9 mouse cellular contexts compared by ENCODE assay signal in the genomic region with DNA sequence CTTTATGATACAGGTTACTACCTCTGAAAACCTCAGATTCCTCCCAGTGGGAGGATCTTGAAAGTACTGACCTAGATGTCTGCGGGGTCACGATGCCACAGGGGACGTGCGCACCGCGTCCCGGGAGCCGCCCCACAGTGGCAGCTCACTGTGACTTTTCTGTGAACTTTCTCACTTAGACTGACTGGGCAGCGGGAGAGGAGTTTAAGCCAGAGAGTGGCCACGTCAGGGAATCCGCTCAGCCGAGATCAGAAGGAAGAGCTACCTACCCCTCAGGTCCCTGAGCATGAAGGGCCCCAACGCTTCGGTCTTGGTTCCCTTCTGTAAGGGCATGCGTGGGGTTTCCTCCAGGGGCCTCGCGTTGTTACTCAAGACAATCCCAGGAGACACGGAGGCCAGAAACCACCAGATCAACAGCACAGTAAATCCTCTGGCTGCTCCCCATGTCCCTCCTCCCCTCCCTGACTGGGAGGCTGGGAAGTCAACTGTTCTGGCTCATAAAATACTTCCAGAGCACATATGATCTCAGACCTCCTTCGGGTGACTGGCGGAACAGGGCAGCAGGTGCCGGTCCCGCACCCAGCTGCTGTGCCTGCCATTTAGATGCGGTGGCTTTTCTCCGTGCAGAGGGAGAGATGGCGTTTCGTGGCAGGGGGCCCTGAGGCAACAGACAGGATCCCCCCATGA. TPM values are rescaled to one million over a fixed set of nuclear protein-coding genes. Genes with fewer than 3 reads are reported as not detected.
A peak's percentile ranks its signal among the peaks of the same experiment; 100 is the strongest.
DNase-seq lines count a peak whose midpoint lies in the region; ATAC-seq and TF ChIP-seq lines count a peak whose summit lies in the region.
"Had no signal": no experiment of that assay in that cellular context is flagged by ENCODE, and none has a peak within 500 bp of the region (broad histone marks: within the 10 kb centered on the region; RNA-seq: fewer than 3 reads in every experiment).

No protein-coding gene starts in this region.

- peak overlapping the region; percentile 69 for H3K27ac ChIP-seq in bone marrow, adult 2 months (ENCODE audit: control insufficient read depth, insufficient read depth, low read depth, low read length, poor library complexity)
- peak overlapping the region; percentile 99 for H3K27ac ChIP-seq in liver, embryonic 16.5 days (ENCODE audit: low read length)
- H3K27ac ChIP-seq in spleen, adult 2 months (ENCODE audit: insufficient read depth, low read length) = peak overlapping the region; percentile 72
- H3K27ac ChIP-seq: macrophage had no signal

- peak; percentile 75 for DNase-seq in adrenal gland, postnatal 14 days
- DNase-seq in adrenal gland, postnatal 4 days (ENCODE audit: low spot score in 2 of 2) = no peak
- DNase-seq in gastrocnemius, postnatal 10 days = peak; percentile 65
- DNase-seq in induced T-regulatory cell, adult 2 months (ENCODE audit: low read depth) = peak; percentile 64
- DNase-seq in spleen, adult 2 months (ENCODE audit: low read depth in 1 of 2, low spot score in 2 of 2) = peak in 1 of 2 experiments; percentile 34
- DNase-seq in testis, postnatal 14 days (ENCODE audit: low spot score) = no peak

- no peak for TF ChIP-seq CTCF in bone marrow, adult 2 months (IDR thresholded peaks at IDR 0.05; ENCODE audit: control insufficient read depth, insufficient read depth, low read length)
- no peak for TF ChIP-seq CTCF in spleen, adult 2 months (IDR thresholded peaks at IDR 0.05; ENCODE audit: extremely low read depth, insufficient read depth, insufficient read length, insufficient replicate concordance)

- peaks cover 13% of the 10 kb centered on the region for H3K4me1 ChIP-seq in bone marrow, adult 2 months (ENCODE audit: control insufficient read depth, insufficient read depth, low read length)
- peaks cover 47% of the 10 kb centered on the region for H3K4me1 ChIP-seq in liver, embryonic 16.5 days (ENCODE audit: control insufficient read depth, low read depth, low read length)
- H3K4me1 ChIP-seq in spleen, adult 2 months (ENCODE audit: control insufficient read depth, insufficient read depth, insufficient read length) = peaks cover 28% of the 10 kb centered on the region; the same call in 1 of the 2 replicates

- H3K27me3 ChIP-seq in liver, embryonic 16.5 days (ENCODE audit: control insufficient read depth, insufficient read depth, low read depth, low read length) = no peaks in the 10 kb centered on the region
- H3K27me3 ChIP-seq in spleen, adult 2 months (ENCODE audit: control insufficient read depth, insufficient read depth, low read length) = no peaks in the 10 kb centered on the region

- peak overlapping the region; percentile 68 for H3K4me2 ChIP-seq in liver, embryonic 16.5 days (ENCODE audit: low read depth, low read length)

- WGBS in bone marrow, adult 2 months = 22% methylated on average over 26 of the region's 26 CpGs
- WGBS in liver, embryonic 16.5 days (ENCODE audit: insufficient replicate concordance) = 57% methylated on average over 26 of the region's 26 CpGs
- WGBS in spleen, adult 2 months = 14% methylated on average over 26 of the region's 26 CpGs

- no peaks in the 10 kb centered on the region for H3K9me3 ChIP-seq in liver, embryonic 16.5 days (replicated peaks; ENCODE audit: control insufficient read depth, low read length)

- no peak overlapping the region for H3K4me3 ChIP-seq in bone marrow, adult 2 months (replicated peaks; ENCODE audit: control insufficient read depth, low read depth, low read length)
- H3K4me3 ChIP-seq in liver, embryonic 16.5 days (ENCODE audit: low read depth, low read length) = no peak overlapping the region
- H3K4me3 ChIP-seq in spleen, adult 2 months (ENCODE audit: extremely low read depth, insufficient read depth, insufficient read length) = peak overlapping the region; percentile 39; the same call in 1 of the 2 replicates

- TF ChIP-seq POLR2A in bone marrow, adult 2 months (IDR thresholded peaks at IDR 0.05; ENCODE audit: borderline replicate concordance, control insufficient read depth, low read depth, low read length) = no peak
- TF ChIP-seq POLR2A in spleen, adult 2 months (IDR thresholded peaks at IDR 0.05; ENCODE audit: low read depth, low read length) = no peak

- 0 out of 2 replicates have a peak, but pooled peaks have one; percentile 3 for ATAC-seq in liver, embryonic 16.5 days (ENCODE audit: low read depth)

- H3K9ac ChIP-seq in liver, embryonic 16.5 days (ENCODE audit: low read depth, low read length) = peak overlapping the region; percentile 74

- peaks cover 35% of the 10 kb centered on the region for H3K36me3 ChIP-seq in liver, embryonic 16.5 days (ENCODE audit: control insufficient read depth, insufficient read depth)
- H3K36me3 ChIP-seq in spleen, adult 2 months (ENCODE audit: control insufficient read depth, insufficient read depth, low read length) = peaks cover 8% of the 10 kb centered on the region

RNA-seq across cellular contexts. Expression of gene Tpcn1, which starts 9.1 kb away (rescaled TPM):
- total RNA-seq in adrenal gland, postnatal 14 days (2021) = 56.5 and 57.5 TPM in 2 replicates
- 10 to 100 TPM; 47.5 to 49.5 TPM for total RNA-seq in adrenal gland, postnatal 4 days (2021)
- polyA plus RNA-seq in bone marrow, adult 2 months (2011; ENCODE audit: insufficient read depth, insufficient read length, low replicate concordance, missing spikeins) = 34.6 and 46.7 TPM in 2 replicates
- total RNA-seq in gastrocnemius, postnatal 10 days (2021) = 10 to 100 TPM; 67.1 to 71.2 TPM
- polyA plus RNA-seq in liver, embryonic 16.5 days (2015; fragmentation: Nextera tagmentation; extraction: Ambion mirVana) = 21.5 and 24.2 TPM in 2 replicates
- polyA plus RNA-seq in spleen, adult 2 months (2012; rRNA removed) = 54.5 and 58.8 TPM in 2 replicates

RNA-seq across cellular contexts. Expression of gene Iqcd, which starts 9.5 kb away (rescaled TPM):
- 0.30 and 0.48 TPM in 2 replicates for total RNA-seq in adrenal gland, postnatal 14 days (2021)
- total RNA-seq in adrenal gland, postnatal 4 days (2021) = 1 to 10 TPM; 1.2 to 1.5 TPM
- 3.7 and 7.2 TPM in 2 replicates for polyA plus RNA-seq in bone marrow, adult 2 months (2011; ENCODE audit: insufficient read depth, insufficient read length, low replicate concordance, missing spikeins)
- under 1 TPM; 0.40 to 0.50 TPM for total RNA-seq in gastrocnemius, postnatal 10 days (2021)
- polyA plus RNA-seq in liver, embryonic 16.5 days (2015; fragmentation: Nextera tagmentation; extraction: Ambion mirVana) = 1.2 TPM in 2 replicates
- polyA plus RNA-seq in spleen, adult 2 months (2012; rRNA removed) = 0.38 and 0.40 TPM in 2 replicates

RNA-seq across cellular contexts. Expression of gene Rita1, which starts 33.0 kb away (rescaled TPM):
- total RNA-seq in adrenal gland, postnatal 14 days (2021) = 15.6 and 16.0 TPM in 2 replicates
- 10 to 100 TPM; 11.8 to 13.5 TPM for total RNA-seq in adrenal gland, postnatal 4 days (2021)
- polyA plus RNA-seq in bone marrow, adult 2 months (2011; ENCODE audit: insufficient read depth, insufficient read length, low replicate concordance, missing spikeins) = 1.9 and 3.4 TPM in 2 replicates
- 1 to 10 TPM; 4.7 to 6.2 TPM for total RNA-seq in gastrocnemius, postnatal 10 days (2021)
- polyA plus RNA-seq in liver, embryonic 16.5 days (2015; fragmentation: Nextera tagmentation; extraction: Ambion mirVana) = 3.6 and 3.7 TPM in 2 replicates
- 8.0 and 8.8 TPM in 2 replicates for polyA plus RNA-seq in spleen, adult 2 months (2012; rRNA removed)

RNA-seq across cellular contexts. Expression of gene Ddx54, which starts 33.2 kb away (rescaled TPM):
- total RNA-seq in adrenal gland, postnatal 14 days (2021) = 38.6 and 45.9 TPM in 2 replicates
- 10 to 100 TPM; 47.6 to 51.4 TPM for total RNA-seq in adrenal gland, postnatal 4 days (2021)
- 17.2 and 32.0 TPM in 2 replicates for polyA plus RNA-seq in bone marrow, adult 2 months (2011; ENCODE audit: insufficient read depth, insufficient read length, low replicate concordance, missing spikeins)
- total RNA-seq in gastrocnemius, postnatal 10 days (2021) = 10 to 100 TPM; 22.4 to 23.9 TPM
- 14.7 and 16.1 TPM in 2 replicates for polyA plus RNA-seq in liver, embryonic 16.5 days (2015; fragmentation: Nextera tagmentation; extraction: Ambion mirVana)
- polyA plus RNA-seq in spleen, adult 2 months (2012; rRNA removed) = 80.8 and 131 TPM in 2 replicates

RNA-seq across cellular contexts. Expression of gene Cfap73, which starts 54.7 kb away (rescaled TPM):
- total RNA-seq in adrenal gland, postnatal 14 days (2021) = 0.63 and 0.98 TPM in 2 replicates
- total RNA-seq in adrenal gland, postnatal 4 days (2021) = under 1 TPM; 0.56 to 0.78 TPM
- not detected in 2 replicates for polyA plus RNA-seq in bone marrow, adult 2 months (2011; ENCODE audit: insufficient read depth, insufficient read length, low replicate concordance, missing spikeins)
- total RNA-seq in gastrocnemius, postnatal 10 days (2021) = not detected
- not detected in 2 replicates for polyA plus RNA-seq in liver, embryonic 16.5 days (2015; fragmentation: Nextera tagmentation; extraction: Ambion mirVana)
- not detected in 2 replicates for polyA plus RNA-seq in spleen, adult 2 months (2012; rRNA removed)
- polyA plus RNA-seq: macrophage had no signal

Comparison
In these comparisons a context has a peak if more than half of its experiments do, and no peak if none do; other contexts are left out.
1. DNase-seq: peak in adrenal gland, postnatal 14 days (single experiment), gastrocnemius, postnatal 10 days (single experiment) and induced T-regulatory cell, adult 2 months (single experiment); none in adrenal gland, postnatal 4 days (0 of 2) and testis, postnatal 14 days (single experiment).
2. Peak in every context shown above with its lines, with median percentiles within 50 percentile points of each other: H3K27ac ChIP-seq.